Mouse (Mus musculus) WW6 (cell line): ENCODE measurements around the gene Tent2.

Experiments
- DNase-seq: peaks from one replicate; pipeline ENCODE4 v3.0.0-alpha.2; 2013; ENCODE audit warnings: low read depth, low spot score

Gene Tent2

GRCm38 (mm10) chr13:93143819-93144283 lies 48.3 kb downstream of the Tent2 start:
- no peak for DNase-seq

- no peak for DNase-seq
These were observed 51.0 kb downstream of the Tent2 start for GRCm38 (mm10) chr13:93141184-93141583.

- DNase-seq = no peak
These were observed 54.1 kb downstream of the Tent2 start for GRCm38 (mm10) chr13:93138059-93138458.

GRCm38 (mm10) chr13:93137098-93137497 lies 55.1 kb downstream of the Tent2 start:
- no peak for DNase-seq

- no peak for DNase-seq
These were observed 55.9 kb downstream of the Tent2 start for GRCm38 (mm10) chr13:93136251-93136650.

GRCm38 (mm10) chr13:93135501-93135900 lies 56.7 kb downstream of the Tent2 start:
- DNase-seq = no peak

- no peak for DNase-seq
These were observed 61.5 kb downstream of the Tent2 start for GRCm38 (mm10) chr13:93130674-93131073.

GRCm38 (mm10) chr13:93128961-93129360 lies 63.2 kb downstream of the Tent2 start:
- DNase-seq = no peak

GRCm38 (mm10) chr13:93128111-93128860 lies 63.9 kb downstream of the Tent2 start:
- DNase-seq = no peak

- no peak for DNase-seq
These were observed 69.9 kb downstream of the Tent2 start for GRCm38 (mm10) chr13:93122321-93122720.

- DNase-seq = no peak
These were observed 74.9 kb downstream of the Tent2 start for GRCm38 (mm10) chr13:93117241-93117640.

- no peak for DNase-seq
These were observed 89.7 kb downstream of the Tent2 start for GRCm38 (mm10) chr13:93102340-93103090.

GRCm38 (mm10) chr13:93098596-93098995 lies 93.6 kb downstream of the Tent2 start:
- DNase-seq = no peak

GRCm38 (mm10) chr13:93096643-93097042 lies 95.5 kb downstream of the Tent2 start:
- no peak for DNase-seq
